Mouse (Mus musculus) intestine, embryonic 15.5 days (tissue): ENCODE data around the gene Nlrp6. TPM values are rescaled to one million over a fixed set of nuclear protein-coding genes. Genes with fewer than 3 reads are reported as not detected.

Experiments used
- ATAC-seq: fragments of 200-750 bp; cut with Nextera tagmentation; 2 replicates; pipeline ENCODE4 v1.8.0; 2017; ENCODE audit warnings: moderate TSS enrichment, moderate library complexity
- H3K27ac ChIP-seq: fragments of 300-500 bp; sonication (generic); 2 replicates; pipeline ENCODE4 v1.5.1; 2015; ENCODE audit warnings: mild to moderate bottlenecking, inconsistent platforms
- H3K27me3 ChIP-seq: fragments of 300-500 bp; sonication (generic); replicated peaks from 2 replicates; pipeline ENCODE4 v1.6.1; 2015; ENCODE audit warnings: inconsistent platforms
- H3K36me3 ChIP-seq: fragments of 300-500 bp; sonication (generic); 2 replicates; pipeline ENCODE4 v1.6.1; 2015; ENCODE audit warnings: inconsistent platforms
- H3K4me1 ChIP-seq: fragments of 300-500 bp; sonication (generic); replicated peaks from 2 replicates; pipeline ENCODE4 v1.6.1; 2015; ENCODE audit warnings: inconsistent platforms
- H3K4me2 ChIP-seq: fragments of 300-500 bp; sonication (generic); replicated peaks from 2 replicates; pipeline ENCODE4 v1.6.1; 2015; ENCODE audit warnings: mild to moderate bottlenecking, inconsistent platforms
- H3K4me3 ChIP-seq: fragments of 300-500 bp; sonication (generic); replicated peaks from 2 replicates; pipeline ENCODE4 v1.5.1; 2015; ENCODE audit warnings: inconsistent platforms
- H3K9ac ChIP-seq: fragments of 300-500 bp; sonication (generic); 2 replicates; pipeline ENCODE4 v1.6.1; 2015; ENCODE audit warnings: inconsistent platforms
- H3K9me3 ChIP-seq: fragments of 300-500 bp; sonication (generic); 2 replicates; pipeline ENCODE4 v1.6.1; 2016; ENCODE audit warnings: inconsistent platforms
- WGBS: fragments of 180-500 bp; shearing (Covaris S2); methylation state at CpG from one replicate; pipeline ENCODE4 v1.1.7; 2015; 5-methylcytosine and 5-hydroxymethylcytosine counted together
- polyA plus RNA-seq: library from polyadenylated mRNA; unstranded; fragments of >200 nt; fragmentation: Nextera tagmentation; extraction: Ambion mirVana; gene quantifications from 2 replicates; pipeline ENCODE4 v1.2.1, GENCODE M21; 2015

The Nlrp6 gene
- polyA plus RNA-seq, 1 experiment from 2014 or later: 42.9 TPM

DNA sequence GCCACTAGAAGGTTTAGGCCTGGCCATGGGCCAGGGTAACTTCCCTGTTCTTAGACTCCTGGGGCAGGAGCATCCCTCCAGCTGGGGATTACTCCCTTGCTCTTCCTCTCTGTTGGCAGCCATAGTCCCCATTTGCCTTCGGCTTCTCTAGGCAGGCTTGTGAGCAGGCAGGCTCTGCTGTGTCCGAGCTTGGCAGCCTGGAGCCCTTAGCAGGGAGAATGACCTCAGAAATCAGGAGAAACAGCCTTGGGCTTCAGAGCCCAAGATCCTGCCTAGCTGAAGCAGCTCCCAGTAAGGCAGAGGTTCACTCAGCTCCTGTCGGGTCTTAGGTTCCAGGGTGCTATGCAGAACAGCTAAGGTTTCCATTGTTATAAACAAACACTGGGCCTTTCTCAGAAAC lies 21.6 kb upstream of the Nlrp6 start:
- Histone ChIP-seq H3K9me3 (no peaks in the 10 kb centered on the region), H3K27me3 (no peaks in the 10 kb centered on the region), H3K27ac (no peak overlapping the region), H3K9ac (no peak overlapping the region), H3K4me3 (no peak overlapping the region), H3K4me2 (no peak overlapping the region), H3K4me1 (no peaks in the 10 kb centered on the region), H3K36me3 (peaks cover 26% of the 10 kb centered on the region)
- ATAC-seq: no peak
- 78% methylated on average over 3 of the region's 3 CpGs for WGBS

GRCm38 (mm10) chr7:140900220-140900619 lies 20.5 kb upstream of the Nlrp6 start, which contains the start of gene Cox8b:
Gene Cox8b, minus strand, starts transcription at chr7:140900446.
- no peak within 1 kb of the TSS for H3K27ac ChIP-seq

DNA sequence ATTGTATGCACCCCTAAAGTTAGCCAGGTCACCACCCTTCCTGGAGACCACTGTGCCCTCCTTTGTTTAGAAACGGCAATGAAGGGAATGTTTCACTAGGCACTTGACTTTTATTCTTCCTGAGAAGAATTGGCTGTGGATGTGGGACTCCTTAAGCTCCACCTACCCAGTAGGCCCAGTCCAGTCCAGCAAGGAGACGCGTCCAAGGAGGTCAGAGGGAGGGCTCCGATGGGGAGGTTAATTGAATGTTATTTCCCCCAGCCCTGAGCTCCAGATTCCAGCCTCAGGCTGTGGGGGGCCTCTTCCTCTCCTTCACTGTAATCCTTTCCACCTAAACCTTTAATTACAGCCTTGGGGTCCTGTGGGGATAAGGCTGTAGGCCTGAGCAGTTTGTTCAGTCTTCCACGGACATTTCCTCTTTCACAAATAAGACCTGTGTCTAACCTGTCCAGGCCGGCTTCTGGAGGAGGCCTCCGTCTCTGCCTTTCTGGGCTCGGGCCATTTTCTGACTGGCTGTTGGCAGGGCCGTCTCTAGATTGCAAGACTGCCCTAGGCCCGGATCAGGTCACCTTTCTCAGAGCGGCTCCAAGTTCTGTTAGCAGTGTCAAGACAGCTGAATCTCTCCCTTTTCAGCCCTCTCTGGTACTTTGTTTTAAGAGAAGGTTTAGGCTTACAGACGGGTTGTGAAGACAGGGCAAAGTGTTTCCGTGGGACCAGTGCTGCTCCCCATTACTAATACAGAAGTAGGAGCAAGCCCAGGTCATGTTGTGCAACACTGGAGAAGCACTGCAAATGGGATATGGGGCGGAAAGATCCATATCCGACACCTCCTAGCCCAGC lies 18.4 kb upstream of the Nlrp6 start:
- no peaks in the 10 kb centered on the region for H3K9me3 ChIP-seq
- peaks cover 10% of the 10 kb centered on the region; the same call in 1 of the 2 replicates for H3K36me3 ChIP-seq
- no peak for ATAC-seq
- H3K4me2 ChIP-seq: no peak overlapping the region
- no peak overlapping the region for H3K9ac ChIP-seq
- H3K4me1 ChIP-seq: no peaks in the 10 kb centered on the region
- H3K27ac ChIP-seq: no peak overlapping the region
- 85% methylated on average over 15 of the region's 15 CpGs for WGBS
- no peak overlapping the region for H3K4me3 ChIP-seq
- no peaks in the 10 kb centered on the region for H3K27me3 ChIP-seq

More at GRCm38 (mm10) chr7:140900220-140900619, 20.5 kb upstream of the Nlrp6 start, which contains the start of gene Cox8b:
- no peak within 1 kb of the TSS for H3K4me3 ChIP-seq
- WGBS: 69% methylated on average over 10 of the region's 10 CpGs
- no peaks in the 10 kb centered on the region for H3K27me3 ChIP-seq
- H3K4me1 ChIP-seq: no peaks in the 10 kb centered on the region
- H3K9ac ChIP-seq: no peak within 1 kb of the TSS
- ATAC-seq: no peak
- no peaks in the 10 kb centered on the region for H3K9me3 ChIP-seq
- H3K36me3 ChIP-seq: peaks cover 18% of the 10 kb centered on the region
- no peak within 1 kb of the TSS for H3K4me2 ChIP-seq

DNA sequence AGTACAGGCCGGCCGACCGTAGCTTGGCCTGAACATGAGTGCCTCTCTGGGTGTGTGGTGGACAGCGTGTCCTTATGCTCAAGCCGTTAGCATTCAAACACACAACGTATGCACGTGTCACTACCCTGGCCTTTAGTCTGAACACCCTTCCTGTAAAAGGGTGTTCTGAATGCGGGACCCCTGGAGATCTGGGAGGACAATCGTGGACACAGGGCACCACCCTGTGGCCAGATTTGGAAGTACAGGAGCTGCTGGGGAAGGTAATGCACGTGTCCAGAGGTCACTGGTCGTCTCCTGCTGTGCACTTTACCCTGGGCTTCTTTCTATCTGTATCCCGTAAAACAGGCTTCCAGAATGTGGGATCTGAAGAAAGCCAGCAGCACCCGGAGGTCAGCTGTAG lies 17.5 kb upstream of the Nlrp6 start:
- H3K4me2 ChIP-seq: no peak overlapping the region
- peak; percentile 52 for ATAC-seq
- H3K4me3 ChIP-seq: no peak overlapping the region
- no peaks in the 10 kb centered on the region for H3K9me3 ChIP-seq
- no peaks in the 10 kb centered on the region for H3K4me1 ChIP-seq
- no peak overlapping the region for H3K9ac ChIP-seq
- H3K27ac ChIP-seq: no peak overlapping the region
- H3K36me3 ChIP-seq: peaks cover under 1% of the 10 kb centered on the region; the same call in 1 of the 2 replicates
- no peaks in the 10 kb centered on the region for H3K27me3 ChIP-seq
- WGBS: 24% methylated on average over 13 of the region's 13 CpGs

DNA sequence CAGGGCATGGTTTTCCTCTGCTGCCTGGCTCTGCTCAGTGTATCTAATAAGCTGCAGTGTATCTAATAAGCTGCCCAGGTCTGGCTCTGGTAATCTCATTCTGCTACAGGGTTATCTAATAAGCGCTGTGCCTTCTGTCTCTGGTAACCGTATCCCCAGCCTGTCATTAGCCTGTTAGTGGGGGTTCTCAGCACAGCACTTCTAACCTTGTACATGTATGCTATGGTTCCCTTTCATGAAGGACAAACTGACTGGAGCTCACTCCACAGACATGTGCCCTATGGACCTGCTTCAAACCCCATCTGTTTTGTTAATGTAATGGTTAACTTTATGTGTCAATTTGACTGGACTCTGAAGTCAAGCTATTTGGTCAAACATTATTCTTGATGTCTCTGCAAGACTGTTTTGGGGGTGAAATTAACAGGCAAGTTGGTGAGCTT lies 15.0 kb upstream of the Nlrp6 start:
- ATAC-seq: no peak
- Histone ChIP-seq H3K4me3 (no peak overlapping the region), H3K4me1 (0 out of 2 replicates have a peak, but pooled peaks cover 7% of the 10 kb centered on the region), H3K27ac (no peak overlapping the region), H3K9ac (no peak overlapping the region), H3K27me3 (no peaks in the 10 kb centered on the region), H3K4me2 (no peak overlapping the region), H3K36me3 (no peaks in the 10 kb centered on the region), H3K9me3 (no peaks in the 10 kb centered on the region)
- WGBS: 65% methylated on average over 2 of the region's 2 CpGs

GRCm38 (mm10) chr7:140907131-140907530 lies 13.6 kb upstream of the Nlrp6 start:
- Histone ChIP-seq H3K27me3 (no peaks in the 10 kb centered on the region), H3K9me3 (no peaks in the 10 kb centered on the region), H3K27ac (no peak overlapping the region), H3K4me1 (0 out of 2 replicates have a peak, but pooled peaks cover 7% of the 10 kb centered on the region), H3K36me3 (no peaks in the 10 kb centered on the region), H3K4me2 (no peak overlapping the region), H3K9ac (no peak overlapping the region), H3K4me3 (no peak overlapping the region)
- WGBS: 81% methylated on average over 13 of the region's 13 CpGs
- ATAC-seq: no peak

DNA sequence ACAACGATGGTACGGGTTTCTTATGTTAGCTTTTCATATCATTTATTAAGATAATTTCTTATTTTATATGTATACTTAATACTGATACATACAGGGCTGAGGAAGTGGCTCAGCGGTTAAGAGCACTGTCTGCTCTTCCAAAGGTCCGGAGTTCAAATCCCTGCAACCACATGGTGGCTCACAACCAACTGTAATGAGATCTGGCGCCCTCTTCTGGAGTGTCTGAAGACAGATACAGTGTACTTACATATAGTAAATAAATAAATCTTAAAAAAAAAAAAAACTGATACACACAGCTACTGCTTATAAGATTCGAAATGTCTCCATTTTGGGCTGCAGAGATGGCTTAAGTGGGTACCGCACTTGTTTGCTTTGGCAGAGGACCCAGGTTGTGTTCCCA lies 13.0 kb upstream of the Nlrp6 start:
- WGBS: 90% methylated on average over 7 of the region's 7 CpGs
- Histone ChIP-seq H3K36me3 (no peaks in the 10 kb centered on the region), H3K27me3 (no peaks in the 10 kb centered on the region), H3K4me1 (0 out of 2 replicates have a peak, but pooled peaks cover 7% of the 10 kb centered on the region), H3K4me2 (no peak overlapping the region), H3K9me3 (no peaks in the 10 kb centered on the region), H3K9ac (no peak overlapping the region), H3K4me3 (no peak overlapping the region), H3K27ac (no peak overlapping the region)
- no peak for ATAC-seq

- Histone ChIP-seq H3K9me3 (no peaks in the 10 kb centered on the region), H3K4me3 (no peak overlapping the region), H3K27me3 (no peaks in the 10 kb centered on the region), H3K4me2 (no peak overlapping the region), H3K4me1 (0 out of 2 replicates have a peak, but pooled peaks cover 7% of the 10 kb centered on the region), H3K9ac (no peak overlapping the region), H3K36me3 (no peaks in the 10 kb centered on the region), H3K27ac (no peak overlapping the region)
- WGBS: 45% methylated on average over 7 of the region's 7 CpGs
- ATAC-seq: no peak
Observed at GRCm38 (mm10) chr7:140908181-140908580, 12.5 kb upstream of the Nlrp6 start.

- H3K27ac ChIP-seq: peak overlapping the region; percentile 57; the same call in 1 of the 2 replicates
Observed at GRCm38 (mm10) chr7:140908634-140909107, 12.0 kb upstream of the Nlrp6 start.

DNA sequence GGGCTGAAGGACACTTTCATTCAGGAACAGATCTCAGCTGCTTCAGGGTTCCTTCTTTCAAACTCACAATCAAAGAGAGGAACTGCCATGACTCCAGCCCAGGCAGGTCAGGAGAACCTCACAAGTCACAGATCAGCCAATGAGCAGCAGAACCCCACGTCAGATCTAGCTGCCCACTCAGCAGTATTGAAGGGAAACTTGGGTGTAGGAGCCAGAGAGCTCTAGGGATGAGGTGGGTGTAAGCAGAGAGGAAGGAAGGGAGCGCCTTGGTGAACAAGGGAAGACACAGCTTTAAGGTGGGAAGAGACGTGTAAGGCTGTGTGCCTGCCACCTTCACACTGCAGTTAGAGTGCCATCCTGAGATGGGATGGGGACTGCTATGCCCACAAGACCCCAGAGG lies 8.4 kb upstream of the Nlrp6 start:
- H3K4me1 ChIP-seq: 0 out of 2 replicates have a peak, but pooled peaks cover 7% of the 10 kb centered on the region
- 59% methylated on average over 3 of the region's 3 CpGs for WGBS
- H3K4me3 ChIP-seq: no peak overlapping the region
- H3K9me3 ChIP-seq: no peaks in the 10 kb centered on the region
- H3K36me3 ChIP-seq: no peaks in the 10 kb centered on the region
- H3K27ac ChIP-seq: peak overlapping the region; percentile 77
- 0 out of 2 replicates have a peak overlapping the region, but pooled peaks have one; percentile 26 for H3K4me2 ChIP-seq
- no peak for ATAC-seq
- H3K27me3 ChIP-seq: no peaks in the 10 kb centered on the region
- no peak overlapping the region for H3K9ac ChIP-seq

More at GRCm38 (mm10) chr7:140908634-140909107, 12.0 kb upstream of the Nlrp6 start:
- Histone ChIP-seq H3K9ac (peak overlapping the region; percentile 9), H3K4me1 (0 out of 2 replicates have a peak, but pooled peaks cover 7% of the 10 kb centered on the region), H3K9me3 (no peaks in the 10 kb centered on the region), H3K4me3 (peak overlapping the region; percentile 34), H3K4me2 (peak overlapping the region; percentile 80), H3K27me3 (no peaks in the 10 kb centered on the region), H3K36me3 (no peaks in the 10 kb centered on the region)
- WGBS: 2% methylated on average over 19 of the region's 19 CpGs
- ATAC-seq: peak; percentile 76

DNA sequence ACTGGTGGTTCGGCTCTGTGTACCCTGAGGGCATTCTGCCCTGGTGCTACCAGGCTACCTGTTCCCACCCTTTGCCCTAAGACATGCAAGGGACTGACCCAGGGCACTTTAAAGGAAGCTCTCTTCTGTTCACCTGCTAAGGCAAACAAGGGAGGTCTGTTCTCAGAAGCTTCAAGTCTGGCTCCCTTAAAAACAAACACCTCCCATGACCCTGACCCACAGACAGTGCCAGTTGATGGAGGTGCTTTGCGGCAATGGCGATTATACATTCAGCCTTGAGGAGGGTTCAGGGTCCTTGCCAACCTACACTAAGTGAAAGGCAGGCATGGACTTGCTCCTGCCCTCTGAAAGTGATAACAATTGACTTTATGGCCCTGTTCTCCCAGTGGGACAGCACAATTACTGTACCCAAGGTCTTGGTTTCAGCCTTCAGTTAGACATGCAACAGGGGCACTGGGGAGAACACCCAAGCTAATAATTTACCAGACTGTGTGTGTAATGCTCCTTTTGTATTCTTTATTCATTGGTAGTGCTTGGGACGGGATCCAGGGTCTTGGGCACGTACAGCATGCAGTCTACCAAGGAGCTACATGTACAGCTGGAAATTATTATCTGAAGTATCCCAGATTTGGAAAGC lies 7.7 kb upstream of the Nlrp6 start:
- 0 out of 2 replicates have a peak, but pooled peaks cover 7% of the 10 kb centered on the region for H3K4me1 ChIP-seq

More for the DNA sequence above, 7.7 kb upstream of the Nlrp6 start:
- Histone ChIP-seq H3K9me3 (no peaks in the 10 kb centered on the region), H3K27me3 (no peaks in the 10 kb centered on the region), H3K9ac (no peak overlapping the region), H3K4me2 (peak overlapping the region; percentile 26; the same call in 1 of the 2 replicates), H3K4me3 (no peak overlapping the region), H3K27ac (peak overlapping the region; percentile 77), H3K36me3 (no peaks in the 10 kb centered on the region)
- peak; percentile 91 for ATAC-seq
- 46% methylated on average over 5 of the region's 5 CpGs for WGBS
